Mouse (Mus musculus) megakaryocyte, embryonic 14.5 days (primary cell): ENCODE data around the gene Fmnl1.

ENCODE experiments used
- FLI1 ChIP-seq: IDR thresholded peaks from 2 replicates; pipeline ENCODE4 v1.6.1; 2012; ENCODE audit warnings: low read length, inconsistent platforms, mixed read lengths
- GATA1 ChIP-seq: IDR thresholded peaks from 3 replicates; pipeline ENCODE4 v1.6.1; 2012; ENCODE audit warnings: mixed read lengths, low read length, inconsistent platforms, borderline replicate concordance

DNA sequence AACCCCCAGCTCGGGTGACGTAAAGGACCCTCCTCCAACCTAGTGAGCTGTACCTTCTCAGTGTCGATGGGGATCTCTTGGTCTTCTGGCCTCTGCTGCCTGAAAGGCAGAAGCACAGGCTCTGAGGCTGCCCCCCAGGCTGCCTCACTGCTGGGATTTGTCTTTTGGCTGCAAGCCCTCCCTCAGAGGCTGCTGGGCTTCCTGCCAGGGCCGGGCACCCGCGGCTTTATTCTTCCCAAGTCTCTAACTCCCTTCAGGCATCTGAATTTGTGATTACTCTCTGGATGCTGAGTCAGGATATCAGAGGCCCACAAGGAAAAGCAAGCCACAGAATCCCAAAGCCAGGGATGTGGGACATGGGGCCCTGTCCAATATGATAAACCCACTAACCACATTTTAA lies 30.8 kb downstream of the Fmnl1 start:
- TF ChIP-seq GATA1 = no peak
- TF ChIP-seq FLI1 = no peak
